Comparison of ENCODE assay signal across 7 mouse cellular contexts in genomic region chr11:33162998-33163506, GRCm38 (mm10). TPM values are rescaled to one million over a fixed set of nuclear protein-coding genes. Genes with fewer than 3 reads are reported as not detected.
A peak's percentile ranks its signal among the peaks of the same experiment; 100 is the strongest.
DNase-seq lines count a peak whose midpoint lies in the region; ATAC-seq lines count a peak whose summit lies in the region.

Gene Npm1 (minus strand): TSS chr11:33163206.

- peak within 1 kb of the TSS; percentile 89 for H3K27ac ChIP-seq in intestine, embryonic 15.5 days
- peak within 1 kb of the TSS; percentile 97 for H3K27ac ChIP-seq in midbrain, embryonic 10.5 days (replicated peaks)

- H3K4me2 ChIP-seq in intestine, embryonic 15.5 days (replicated peaks) = peak within 1 kb of the TSS; percentile 72

- no peaks in the 10 kb centered on the region for H3K36me3 ChIP-seq in intestine, embryonic 15.5 days
- peaks cover 33% of the 10 kb centered on the region for H3K36me3 ChIP-seq in midbrain, embryonic 10.5 days

- WGBS in intestine, embryonic 15.5 days = 3% methylated on average over 49 of the region's 49 CpGs
- 3% methylated on average over 48 of the region's 49 CpGs for WGBS in midbrain, embryonic 10.5 days

- peak; percentile 98 for ATAC-seq in intestine, embryonic 15.5 days

- H3K9me3 ChIP-seq in intestine, embryonic 15.5 days = no peaks in the 10 kb centered on the region
- no peaks in the 10 kb centered on the region for H3K9me3 ChIP-seq in midbrain, embryonic 10.5 days (replicated peaks)

- no peaks in the 10 kb centered on the region for H3K27me3 ChIP-seq in intestine, embryonic 15.5 days (replicated peaks)
- no peaks in the 10 kb centered on the region for H3K27me3 ChIP-seq in midbrain, embryonic 10.5 days (ENCODE audit: low read depth, poor library complexity, severe bottlenecking)

- H3K9ac ChIP-seq in intestine, embryonic 15.5 days = peak within 1 kb of the TSS; percentile 90

- intact Hi-C loops in gastrocnemius, postnatal 36 days (cut with DNase I) = no loop called here
- intact Hi-C loops in left cerebral cortex, postnatal 25 days (cut with DNase I) = loop anchor here (1.0 kb wide), 1 partner anchor 36 kb away; no protein-coding TSS in a partner anchor

- DNase-seq in adrenal gland, adult 2 months = peak; percentile 100
- peak; percentile 100 for DNase-seq in embryo, embryonic 11.5 days (ENCODE audit: low read depth, low spot score)
- peak; percentile 98 to 99 for DNase-seq in gastrocnemius, postnatal 36 days
- peak; percentile 100 for DNase-seq in left cerebral cortex, postnatal 25 days (ENCODE audit: low spot score in 2 of 2)
- DNase-seq in midbrain, embryonic 10.5 days (ENCODE audit: low spot score) = peak; percentile 100
- DNase-seq in right cerebral cortex, postnatal 4 days = peak; percentile 99

- H3K4me3 ChIP-seq in intestine, embryonic 15.5 days (replicated peaks) = peak within 1 kb of the TSS; percentile 97
- H3K4me3 ChIP-seq in midbrain, embryonic 10.5 days = peak within 1 kb of the TSS; percentile 96

- H3K4me1 ChIP-seq in intestine, embryonic 15.5 days (replicated peaks) = no peaks in the 10 kb centered on the region
- peaks cover 31% of the 10 kb centered on the region for H3K4me1 ChIP-seq in midbrain, embryonic 10.5 days

RNA-seq across cellular contexts. Expression of gene Npm1, which starts in this region (rescaled TPM):
- 100 to 1,000 TPM; 276 to 325 TPM for total RNA-seq in adrenal gland, adult 2 months (2021)
- polyA plus RNA-seq in adrenal gland, adult 2 months (2012; rRNA removed) = 6.8 and 9.0 TPM in 2 replicates
- 100 to 1,000 TPM in 1 of 2 experiments, 10 to 100 TPM in 1; 86.6 to 116 TPM for total RNA-seq in gastrocnemius, postnatal 36 days (2021)
- 950 and 1,035 TPM in 2 replicates for polyA plus RNA-seq in intestine, embryonic 15.5 days (2015; fragmentation: Nextera tagmentation; extraction: Ambion mirVana)
- 100 to 1,000 TPM; 148 to 151 TPM for total RNA-seq in left cerebral cortex, postnatal 25 days (2021)
- polyA plus RNA-seq in midbrain, embryonic 10.5 days (2016; fragmentation: Nextera tagmentation; extraction: Ambion mirVana) = 1,028 and 1,324 TPM in 2 replicates

Comparison
In these comparisons a context has a peak if more than half of its experiments do, and no peak if none do; other contexts are left out.
1. Peak in every context shown above with its lines: DNase-seq, ATAC-seq, H3K4me3 ChIP-seq and H3K27ac ChIP-seq.
2. RNA of gene Npm1 (polyA plus RNA-seq): 1,028 to 1,324 TPM in midbrain, embryonic 10.5 days and 950 to 1,035 TPM in intestine, embryonic 15.5 days; 6.8 to 9.0 TPM in adrenal gland, adult 2 months; every median in the first group is over 10 times any median in the second.